Mouse (Mus musculus) E14TG2a.4 (cell line): ENCODE results near the gene Lsg1.

Experiments
- CTCF ChIP-seq: conservative IDR thresholded peaks from 2 replicates; pipeline ENCODE4 v1.5.1; 2014; ENCODE audit warnings: low read length
- NANOG ChIP-seq: IDR thresholded peaks from 2 replicates; pipeline ENCODE4 v1.6.1; 2014; ENCODE audit warnings: borderline replicate concordance, low read length, mixed read lengths
- POU5F1 ChIP-seq: IDR thresholded peaks from 2 replicates; pipeline ENCODE4 v1.6.1; 2014; ENCODE audit warnings: low read length, borderline replicate concordance

DNA sequence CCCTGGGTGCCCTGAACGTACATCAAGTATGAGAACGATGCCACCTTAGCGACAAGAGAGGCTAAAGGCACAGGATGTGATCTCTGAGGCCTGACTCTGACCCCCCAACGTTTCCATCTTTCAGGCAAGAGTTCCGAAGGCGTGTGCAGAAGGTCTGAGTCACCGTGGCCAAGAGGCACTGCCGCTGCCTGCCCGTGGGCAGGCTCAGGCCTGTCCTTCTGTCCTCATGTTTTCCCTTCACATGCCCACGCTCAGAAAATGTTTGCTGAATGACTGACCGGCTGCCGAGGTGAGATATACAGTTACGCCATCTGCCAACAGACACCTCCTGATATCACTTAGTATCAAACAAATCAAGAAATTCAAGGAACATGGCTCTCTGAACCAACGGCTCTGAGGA is 61.6 kb downstream of the Lsg1 start:
- no peak for TF ChIP-seq CTCF
- no peak for TF ChIP-seq POU5F1
- no peak for TF ChIP-seq NANOG
